Mouse (Mus musculus): ENCODE data around the gene Vegfb. TPM values are rescaled to one million over a fixed set of nuclear protein-coding genes. Genes with fewer than 3 reads are reported as not detected.

The Vegfb gene
- total RNA-seq, 2 experiments from 2014 or later, result 83.2 to 85.2 TPM

GRCm38 (mm10) chr19:6947742-6948141 is 39.7 kb downstream of the Vegfb start:
- no peak for DNase-seq (ENCODE audit: extremely low spot score in 1 of 2, low spot score in 1 of 2)

- DNase-seq (ENCODE audit: extremely low spot score in 1 of 2, low spot score in 1 of 2), result no peak
Measured at GRCm38 (mm10) chr19:6943709-6944108, 43.7 kb downstream of the Vegfb start.

GRCm38 (mm10) chr19:6942764-6943163 is 44.7 kb downstream of the Vegfb start:
- no peak for DNase-seq (ENCODE audit: extremely low spot score in 1 of 2, low spot score in 1 of 2)

- DNase-seq (ENCODE audit: extremely low spot score in 1 of 2, low spot score in 1 of 2), result peak; percentile 73 to 90
Measured at GRCm38 (mm10) chr19:6942249-6942691, 45.2 kb downstream of the Vegfb start, which contains the start of gene Gpr137. TSS of gene Gpr137 (minus strand) at chr19:6942480.

GRCm38 (mm10) chr19:6941372-6942248 is 45.8 kb downstream of the Vegfb start, which contains the start of gene Bad:
TSS of gene Bad (plus strand) at chr19:6941861.
- DNase-seq (ENCODE audit: extremely low spot score in 1 of 2, low spot score in 1 of 2), result peak; percentile 95 to 98

GRCm38 (mm10) chr19:6940396-6941351 is 46.8 kb downstream of the Vegfb start:
- DNase-seq (ENCODE audit: extremely low spot score in 1 of 2, low spot score in 1 of 2), result no peak

- DNase-seq (ENCODE audit: extremely low spot score in 1 of 2, low spot score in 1 of 2), result no peak
Measured at GRCm38 (mm10) chr19:6939106-6940002, 48.1 kb downstream of the Vegfb start.

- no peak for DNase-seq (ENCODE audit: extremely low spot score in 1 of 2, low spot score in 1 of 2)
Measured at GRCm38 (mm10) chr19:6937541-6938465, 49.6 kb downstream of the Vegfb start.

- no peak for DNase-seq (ENCODE audit: extremely low spot score in 1 of 2, low spot score in 1 of 2)
Measured at GRCm38 (mm10) chr19:6936299-6936698, 51.2 kb downstream of the Vegfb start.

GRCm38 (mm10) chr19:6934195-6934977 is 53.1 kb downstream of the Vegfb start, which contains the start of gene Kcnk4:
TSS of gene Kcnk4 (minus strand) at chr19:6934515.
- DNase-seq (ENCODE audit: extremely low spot score in 1 of 2, low spot score in 1 of 2), result no peak

- DNase-seq (ENCODE audit: extremely low spot score in 1 of 2, low spot score in 1 of 2), result no peak
Measured at GRCm38 (mm10) chr19:6933436-6934194, 53.8 kb downstream of the Vegfb start.

- no peak for DNase-seq (ENCODE audit: extremely low spot score in 1 of 2, low spot score in 1 of 2)
Measured at GRCm38 (mm10) chr19:6933102-6933435, 54.4 kb downstream of the Vegfb start.

Other genes starting within 250 kb of the Vegfb start
- 10 to 100 TPM; 32.0 to 34.7 TPM for gene Rps6ka4, start 147.0 kb downstream of the Vegfb start, total RNA-seq (2021)
- gene Ccdc88b, start 129.4 kb downstream of the Vegfb start, total RNA-seq (2021), result 10 to 100 TPM in 1 of 2 experiments, 1 to 10 TPM in 1; 7.5 to 11.9 TPM
- 10 to 100 TPM; 40.7 to 43.9 TPM for gene Trmt112, start 78.0 kb downstream of the Vegfb start, total RNA-seq (2021)
- gene Prdx5, start 77.5 kb downstream of the Vegfb start, total RNA-seq (2021), result 100 to 1,000 TPM; 384 to 436 TPM
- 10 to 100 TPM; 56.2 to 57.7 TPM for gene Esrra, start 65.8 kb downstream of the Vegfb start, total RNA-seq (2021)
- 10 to 100 TPM; 11.0 to 12.1 TPM for gene Catsperz, start 62.3 kb downstream of the Vegfb start, total RNA-seq (2021)
- gene Kcnk4, start 53.1 kb downstream of the Vegfb start, total RNA-seq (2021), result 10 to 100 TPM; 18.4 to 20.2 TPM
- gene Bad, start 45.8 kb downstream of the Vegfb start, total RNA-seq (2021), result 10 to 100 TPM; 42.7 to 44.5 TPM
- 100 to 1,000 TPM; 103 to 106 TPM for gene Gpr137, start 45.2 kb downstream of the Vegfb start, total RNA-seq (2021)
- gene Ppp1r14b, start 12.7 kb downstream of the Vegfb start, total RNA-seq (2021), result 10 to 100 TPM; 63.3 to 69.8 TPM
- gene Plcb3, start 11.2 kb downstream of the Vegfb start, total RNA-seq (2021), result 10 to 100 TPM; 14.8 to 16.0 TPM
- gene Fkbp2, start 7.2 kb downstream of the Vegfb start, total RNA-seq (2021), result 10 to 100 TPM; 88.6 to 93.9 TPM
- 10 to 100 TPM; 21.9 to 23.5 TPM for gene Dnajc4, start 4.9 kb upstream of the Vegfb start, total RNA-seq (2021)
- gene Nudt22, start 8.5 kb upstream of the Vegfb start, total RNA-seq (2021), result 10 to 100 TPM; 13.5 to 14.9 TPM
- gene Trpt1, start 8.5 kb upstream of the Vegfb start, total RNA-seq (2021), result 10 to 100 TPM; 16.1 to 18.8 TPM
- gene Fermt3, start 31.8 kb upstream of the Vegfb start, total RNA-seq (2021), result 1 to 10 TPM; 4.3 to 4.6 TPM
- 100 to 1,000 TPM; 169 to 202 TPM for gene Stip1, start 52.3 kb upstream of the Vegfb start, total RNA-seq (2021)
- gene Macrod1, start 69.2 kb upstream of the Vegfb start, total RNA-seq (2021), result 10 to 100 TPM; 16.4 to 22.0 TPM
- gene Flrt1, start 118.1 kb upstream of the Vegfb start, total RNA-seq (2021), result 10 to 100 TPM; 18.3 to 21.2 TPM
- gene Otub1, start 218.7 kb upstream of the Vegfb start, total RNA-seq (2021), result 100 to 1,000 TPM; 291 to 300 TPM
- gene Cox8a, start 230.0 kb upstream of the Vegfb start, total RNA-seq (2021), result 1,000 to 10,000 TPM; 1,060 to 1,153 TPM

Measured in layer of hippocampus, postnatal 25 days (tissue).